Mouse (Mus musculus) cortical plate, adult 2 months (tissue): ENCODE data around the gene Upk2. TPM values are rescaled to one million over a fixed set of nuclear protein-coding genes. Genes with fewer than 3 reads are reported as not detected.
"Not testable (repeated sequence)": the region's sequence is repeated elsewhere in the genome, so short reads cannot be mapped to it uniquely, and the experiment has no call there.

Source experiments
- H3K27ac ChIP-seq: fragments of 200-500 bp; 2 replicates; pipeline ENCODE4 v1.5.1; 2012; ENCODE audit warnings: low read length, control low read depth, inconsistent platforms; ENCODE audit not compliant: insufficient read depth
- H3K4me1 ChIP-seq: fragments of 200-500 bp; 2 replicates; pipeline ENCODE4 v1.6.1; 2011; ENCODE audit warnings: low read length; ENCODE audit not compliant: control insufficient read depth, insufficient read depth
- H3K4me3 ChIP-seq: fragments of 200-500 bp; 2 replicates; pipeline ENCODE4 v1.5.1; 2011; ENCODE audit warnings: mild to moderate bottlenecking, low read length, control low read depth; ENCODE audit not compliant: insufficient read depth
- CTCF ChIP-seq: fragments of 200-500 bp; IDR thresholded peaks from 2 replicates; pipeline ENCODE4 v1.5.1; 2011; ENCODE audit warnings: mild to moderate bottlenecking, control low read depth, low read length; ENCODE audit not compliant: insufficient read depth; ENCODE audit errors: extremely low read depth
- POLR2A ChIP-seq: fragments of 200-500 bp; IDR thresholded peaks from 2 replicates; pipeline ENCODE4 v1.6.1; 2011; ENCODE audit warnings: mild to moderate bottlenecking, low read length, control low read depth; ENCODE audit not compliant: insufficient read depth; ENCODE audit errors: extremely low read depth
- polyA plus RNA-seq: library from polyadenylated mRNA; depleted of rRNA; stranded (reverse); fragments of >200 nt; gene quantifications from 2 replicates; pipeline ENCODE4 v1.2.3, GENCODE M21; 2012

Gene Upk2
- polyA plus RNA-seq, 1 experiment: not detected

- H3K27ac ChIP-seq: no peak overlapping the region
- no peak overlapping the region for H3K4me3 ChIP-seq
- no peaks in the 10 kb centered on the region for H3K4me1 ChIP-seq
- TF ChIP-seq POLR2A (no peak), CTCF (no peak)
Measured at GRCm38 (mm10) chr9:44474327-44474726, 19.6 kb upstream of the Upk2 start.

- H3K27ac ChIP-seq: no peak overlapping the region
- H3K4me3 ChIP-seq: no peak overlapping the region
- TF ChIP-seq CTCF (no peak), POLR2A (no peak)
- H3K4me1 ChIP-seq: no peaks in the 10 kb centered on the region
Measured at GRCm38 (mm10) chr9:44473184-44473583, 18.4 kb upstream of the Upk2 start.

DNA sequence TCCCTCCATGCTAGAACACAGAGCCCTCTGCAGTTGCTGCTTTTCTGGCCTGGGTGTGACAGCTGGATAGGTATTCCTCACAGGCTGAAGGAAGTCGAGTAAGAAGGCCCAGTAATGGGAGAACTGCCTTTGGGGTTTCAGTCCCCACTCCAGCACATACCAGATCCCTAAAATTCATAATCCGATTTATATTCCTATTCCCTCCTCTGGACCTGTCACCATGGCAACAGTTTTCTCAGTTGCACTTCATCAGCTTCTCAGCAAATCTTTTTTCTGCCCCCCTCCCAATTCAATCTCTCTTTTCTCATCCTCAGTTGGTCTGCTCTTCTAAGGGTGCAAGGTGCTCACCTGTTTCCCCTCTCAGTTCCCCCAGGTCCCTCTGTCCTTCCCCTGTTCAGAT is 14.0 kb upstream of the Upk2 start:
- TF ChIP-seq CTCF: no peak
- no peak for TF ChIP-seq POLR2A
- H3K27ac ChIP-seq: no peak overlapping the region
- no peaks in the 10 kb centered on the region for H3K4me1 ChIP-seq
- no peak overlapping the region for H3K4me3 ChIP-seq

DNA sequence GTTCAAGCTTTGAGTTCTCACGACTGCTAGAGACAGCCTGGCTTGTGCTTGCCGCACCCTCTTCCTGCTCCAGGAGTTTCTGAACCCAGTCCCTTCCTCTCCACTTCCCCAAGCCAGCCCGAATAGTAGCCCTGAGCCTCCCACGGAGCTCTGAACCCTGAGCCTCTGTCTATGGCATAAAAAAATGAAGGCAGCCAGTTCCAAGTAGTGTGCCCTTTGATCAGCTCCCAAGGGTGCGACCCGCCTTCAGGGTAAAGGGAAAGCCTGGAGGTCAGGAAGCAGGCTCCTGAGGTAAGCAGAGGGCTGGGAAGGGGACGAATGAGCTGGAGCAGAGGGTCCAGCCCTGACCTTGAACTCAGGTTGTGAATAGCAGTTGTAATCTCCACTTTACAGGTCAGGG is 13.4 kb upstream of the Upk2 start:
- Histone ChIP-seq H3K4me3 (no peak overlapping the region), H3K27ac (no peak overlapping the region), H3K4me1 (no peaks in the 10 kb centered on the region)
- no peak for TF ChIP-seq POLR2A

DNA sequence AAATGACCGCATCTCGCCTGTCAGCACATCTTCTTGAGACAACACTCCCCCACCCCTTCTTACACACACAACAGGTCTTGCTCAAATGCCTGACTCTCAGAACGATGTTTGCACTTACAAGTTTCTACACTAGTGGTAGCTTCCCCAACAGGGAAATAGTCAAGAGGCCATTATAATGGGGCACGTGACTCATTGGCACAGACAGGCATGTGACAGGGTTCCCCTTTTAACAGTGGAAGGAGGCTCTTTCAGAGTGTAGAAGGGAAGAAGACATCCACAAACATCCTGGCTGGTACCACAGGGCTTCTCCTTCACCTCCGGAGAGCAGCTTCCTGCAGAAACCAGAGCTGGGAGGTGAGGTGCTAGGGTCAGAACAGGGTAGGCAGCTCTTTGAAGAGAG is 7.2 kb upstream of the Upk2 start:
- no peak overlapping the region for H3K27ac ChIP-seq
- TF ChIP-seq CTCF (no peak), POLR2A (no peak)
- H3K4me3 ChIP-seq: no peak overlapping the region
- 0 out of 2 replicates have a peak, but pooled peaks cover 2% of the 10 kb centered on the region for H3K4me1 ChIP-seq

DNA sequence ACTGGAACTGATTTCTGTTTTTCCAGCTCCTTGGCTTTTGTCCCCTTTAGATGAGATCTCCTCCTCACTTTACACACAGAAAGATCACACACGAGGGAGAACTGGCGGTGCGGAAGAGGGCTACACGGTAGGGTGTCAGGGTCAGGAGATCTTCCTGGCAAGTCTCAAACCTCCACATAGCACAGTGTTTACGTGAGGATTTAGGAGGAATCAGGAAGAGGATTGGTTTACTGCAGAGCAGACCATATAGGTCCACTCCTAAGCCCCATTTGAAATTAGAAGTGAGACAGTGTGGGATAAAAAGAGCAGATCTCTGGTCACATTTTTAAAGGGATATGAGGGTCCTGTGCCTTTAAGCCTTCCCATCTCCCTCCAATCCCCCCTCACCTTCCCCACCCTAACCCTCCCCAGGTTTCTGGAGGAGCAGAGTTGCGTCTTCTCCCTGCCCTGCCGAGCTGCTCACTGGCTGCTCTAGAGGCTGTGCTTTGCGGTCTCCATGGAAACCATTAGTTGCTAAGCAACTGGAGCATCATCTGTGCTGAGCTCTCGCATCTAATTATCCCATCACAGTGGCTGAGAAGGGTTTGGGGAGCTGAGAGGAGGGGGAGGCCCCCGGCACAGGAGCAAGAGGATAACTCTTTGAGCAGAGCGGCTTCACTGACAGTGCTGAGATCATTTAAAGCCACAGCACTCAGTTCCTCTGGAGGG is 2.4 kb upstream of the Upk2 start:
- Histone ChIP-seq H3K4me3 (peak overlapping the region; percentile 17), H3K4me1 (peaks cover 2% of the 10 kb centered on the region; the same call in 1 of the 2 replicates), H3K27ac (peak overlapping the region; percentile 74)
- TF ChIP-seq POLR2A: peak; percentile 97
- TF ChIP-seq CTCF: no peak

DNA sequence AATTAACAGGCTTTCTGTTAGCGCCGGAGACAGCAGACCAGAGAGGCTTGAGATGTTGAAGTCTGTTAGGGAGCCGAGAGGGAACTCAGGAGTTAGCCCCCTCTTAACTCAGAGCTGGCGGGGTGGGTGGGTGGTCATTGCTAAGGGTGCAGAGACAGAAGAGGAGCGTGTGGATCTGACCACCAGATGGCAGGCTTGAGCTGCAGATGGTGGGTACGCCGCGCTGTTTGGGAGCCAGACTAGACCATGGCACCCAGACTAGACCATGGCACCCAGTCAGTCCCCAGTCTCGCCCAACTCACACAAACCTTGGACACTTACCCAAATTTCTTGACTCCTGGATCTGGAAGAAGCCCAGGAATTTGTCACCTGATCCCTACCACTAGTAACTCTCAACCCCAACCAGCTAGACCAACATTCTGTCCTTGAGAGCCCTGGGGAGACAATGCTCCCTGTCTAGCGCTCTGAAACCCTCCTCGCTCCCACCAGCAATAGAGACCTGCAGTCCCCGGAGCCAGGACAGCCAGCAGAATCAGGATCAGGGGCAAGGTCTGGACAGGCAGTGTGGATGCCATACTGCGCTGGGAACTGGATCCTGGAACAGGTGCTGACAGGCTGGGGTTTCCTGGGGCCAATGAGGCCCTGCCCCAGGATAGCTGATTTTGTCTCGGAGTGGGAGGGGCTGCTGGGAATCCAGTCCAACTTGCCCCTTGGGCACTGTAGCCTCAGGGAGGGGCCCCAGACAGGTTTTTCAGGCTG is 465 bp downstream of the Upk2 start:
- Histone ChIP-seq H3K27ac (no peak overlapping the region), H3K4me3 (no peak overlapping the region), H3K4me1 (peaks cover 2% of the 10 kb centered on the region; the same call in 1 of the 2 replicates)
- TF ChIP-seq POLR2A (no peak), CTCF (peak; percentile 94)

- H3K27ac ChIP-seq: no peak overlapping the region
- no peaks in the 10 kb centered on the region for H3K4me1 ChIP-seq
- H3K4me3 ChIP-seq: no peak overlapping the region
- no peak for TF ChIP-seq POLR2A
- TF ChIP-seq CTCF: no peak
Measured at GRCm38 (mm10) chr9:44450387-44450786, 4.4 kb downstream of the Upk2 start.

DNA sequence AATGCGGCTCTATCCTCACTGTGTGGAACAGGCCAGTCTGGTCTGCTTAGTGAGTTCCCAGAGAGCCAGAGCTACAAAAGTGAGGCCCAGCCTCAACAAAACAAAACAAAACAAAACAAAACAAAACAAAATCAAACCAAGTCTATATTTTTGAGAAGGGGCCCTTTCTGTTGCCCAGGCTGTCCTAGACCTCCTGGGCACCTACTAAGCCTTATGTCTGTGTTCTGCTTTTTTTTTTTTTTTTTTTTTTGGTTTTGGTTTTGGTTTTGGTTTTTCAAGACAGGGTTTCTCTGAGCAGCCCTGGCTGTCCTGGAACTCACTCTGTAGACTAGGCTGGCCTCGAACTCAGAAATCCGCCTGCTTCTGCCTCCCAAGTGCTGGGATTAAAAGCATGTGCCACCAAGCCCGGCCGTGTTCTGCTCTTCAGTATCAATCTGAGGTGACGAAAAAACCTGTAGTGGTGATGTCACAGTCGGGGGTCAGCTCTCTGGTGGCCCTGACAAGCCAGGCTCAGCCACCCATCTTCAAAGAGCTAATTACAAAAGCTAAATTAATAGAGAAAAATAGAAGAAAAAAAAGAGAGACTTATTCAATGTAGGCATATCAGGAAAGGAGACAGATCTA is 10.3 kb downstream of the Upk2 start:
- not testable (repeated sequence) for H3K4me1 ChIP-seq, H3K4me3 ChIP-seq, H3K27ac ChIP-seq

GRCm38 (mm10) chr9:44440961-44441360 is 13.8 kb downstream of the Upk2 start, which contains the start of gene Foxr1:
TSS of gene Foxr1 (minus strand) at chr9:44441136.
- TF ChIP-seq CTCF: no peak
- no peak for TF ChIP-seq POLR2A
- Histone ChIP-seq H3K4me1 (no peaks in the 10 kb centered on the region), H3K4me3 (no peak within 1 kb of the TSS), H3K27ac (no peak within 1 kb of the TSS)
